Mouse (Mus musculus) E14TG2a.4 (cell line): Measurements from ENCODE around the gene Hcrtr1.

Source experiments
- CTCF ChIP-seq: conservative IDR thresholded peaks from 2 replicates; pipeline ENCODE4 v1.5.1; 2014; ENCODE audit warnings: low read length
- NANOG ChIP-seq: IDR thresholded peaks from 2 replicates; pipeline ENCODE4 v1.6.1; 2014; ENCODE audit warnings: borderline replicate concordance, low read length, mixed read lengths
- POU5F1 ChIP-seq: IDR thresholded peaks from 2 replicates; pipeline ENCODE4 v1.6.1; 2014; ENCODE audit warnings: low read length, borderline replicate concordance

GRCm38 (mm10) chr4:130156812-130157371 is 17.7 kb upstream of the Hcrtr1 start:
- TF ChIP-seq CTCF = no peak
- TF ChIP-seq NANOG = no peak
- no peak for TF ChIP-seq POU5F1
